Mouse (Mus musculus): Measurements from ENCODE around the gene Plcg1.

Plcg1 gene

DNA sequence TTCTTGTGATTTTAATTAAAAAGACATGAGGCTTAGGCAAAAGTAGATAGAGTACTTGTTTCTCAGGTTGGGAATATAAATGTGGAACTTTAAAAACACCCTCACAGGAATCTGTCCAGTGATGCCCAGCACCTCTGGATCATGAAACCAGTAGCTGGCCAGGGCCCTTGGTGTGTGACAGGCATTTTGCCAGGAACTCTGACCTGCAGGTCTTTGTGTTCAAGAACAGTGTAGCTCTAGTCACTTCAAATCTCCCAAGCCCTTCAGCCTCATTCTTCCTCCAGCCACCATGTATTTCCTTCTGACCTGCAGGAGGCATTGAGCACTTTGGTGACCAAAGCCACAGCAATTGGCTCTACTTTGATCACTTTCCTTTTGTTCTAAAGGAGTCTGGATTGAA is 39.3 kb downstream of the Plcg1 start:
- DNase-seq (ENCODE audit: low spot score), result no peak

DNA sequence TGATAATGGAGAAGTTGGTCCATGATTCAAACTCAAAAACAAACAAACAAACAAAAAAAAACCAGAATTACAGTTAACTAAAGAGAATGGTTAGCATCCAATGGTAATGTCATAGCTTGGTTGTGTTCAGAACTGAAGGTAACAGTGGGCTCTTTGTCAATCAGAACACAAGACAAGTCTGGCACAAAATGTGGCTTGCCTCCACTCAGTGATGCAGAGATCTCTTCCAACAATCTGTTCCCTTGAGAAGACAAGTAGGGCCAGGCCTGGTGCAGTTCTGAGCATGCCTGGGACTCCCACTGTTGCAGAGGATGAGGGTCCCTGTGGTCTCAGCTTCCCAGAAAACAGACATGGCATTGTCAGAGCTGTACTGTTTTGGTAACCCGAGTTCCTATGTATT is 39.8 kb downstream of the Plcg1 start:
- DNase-seq (ENCODE audit: low spot score), result no peak

DNA sequence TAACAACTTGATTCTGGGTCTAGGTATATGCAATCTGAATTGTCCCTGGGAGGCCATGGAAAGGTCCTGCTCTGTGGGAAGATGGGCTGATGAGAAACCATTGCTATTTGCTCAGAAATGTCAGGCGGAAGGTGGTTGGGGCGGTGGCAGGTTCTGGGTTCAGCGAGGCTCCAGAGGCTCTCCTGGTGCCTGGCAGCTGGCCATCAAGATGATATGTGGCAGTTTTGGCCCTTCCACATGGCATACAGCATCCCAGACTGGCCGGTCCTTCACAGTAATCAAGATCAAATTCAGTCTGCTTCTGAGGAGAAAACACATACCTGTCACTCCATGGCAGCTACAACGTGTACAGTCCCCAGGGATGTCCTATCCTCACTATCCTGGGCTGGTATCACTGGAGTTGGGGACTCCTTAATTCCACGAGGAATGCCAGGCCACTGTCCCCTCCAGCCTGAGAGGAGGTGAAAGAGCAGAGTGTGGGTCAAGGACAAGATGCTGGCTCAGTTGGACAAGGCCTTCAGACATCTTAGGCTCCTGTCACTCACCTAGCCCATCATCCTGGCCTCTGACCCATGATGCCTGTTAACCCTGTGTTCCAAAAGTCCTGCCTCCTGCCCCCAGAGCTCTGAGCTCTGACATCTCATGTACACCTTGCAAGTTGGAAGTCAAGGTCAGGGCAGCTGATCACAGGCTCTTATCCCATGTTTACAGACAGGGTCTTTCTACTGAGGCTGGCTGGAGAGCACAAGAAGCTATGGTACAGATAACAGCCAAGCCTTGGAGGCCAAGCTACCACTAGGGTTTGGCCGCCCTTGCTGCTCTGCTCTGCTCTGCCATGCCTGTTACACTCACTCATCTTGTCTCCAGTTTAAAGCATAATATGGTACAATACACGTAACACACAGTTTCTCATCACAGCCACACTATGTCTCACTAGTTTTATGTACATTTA is 40.5 kb downstream of the Plcg1 start:
- no peak for DNase-seq (ENCODE audit: low spot score)

DNA sequence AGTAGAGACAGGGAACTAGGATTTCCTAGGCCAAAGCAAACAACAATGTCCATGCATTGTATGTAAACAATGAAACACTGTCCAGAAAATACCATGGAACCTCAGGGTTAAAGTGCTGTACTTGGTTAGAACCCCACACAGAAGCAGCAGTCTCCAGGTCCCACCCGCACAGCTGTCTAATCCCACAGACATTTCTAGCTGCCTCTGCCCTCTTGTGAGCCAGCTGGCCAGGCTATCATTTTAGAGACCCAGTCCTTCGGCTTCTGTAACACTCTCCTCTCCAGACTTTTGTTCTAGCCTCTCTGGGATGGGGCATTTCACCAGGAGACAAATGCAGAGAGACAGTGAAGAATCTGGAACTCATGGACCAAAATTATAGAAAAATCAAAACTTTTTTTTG is 46.9 kb downstream of the Plcg1 start:
- DNase-seq (ENCODE audit: low spot score), result no peak

DNA sequence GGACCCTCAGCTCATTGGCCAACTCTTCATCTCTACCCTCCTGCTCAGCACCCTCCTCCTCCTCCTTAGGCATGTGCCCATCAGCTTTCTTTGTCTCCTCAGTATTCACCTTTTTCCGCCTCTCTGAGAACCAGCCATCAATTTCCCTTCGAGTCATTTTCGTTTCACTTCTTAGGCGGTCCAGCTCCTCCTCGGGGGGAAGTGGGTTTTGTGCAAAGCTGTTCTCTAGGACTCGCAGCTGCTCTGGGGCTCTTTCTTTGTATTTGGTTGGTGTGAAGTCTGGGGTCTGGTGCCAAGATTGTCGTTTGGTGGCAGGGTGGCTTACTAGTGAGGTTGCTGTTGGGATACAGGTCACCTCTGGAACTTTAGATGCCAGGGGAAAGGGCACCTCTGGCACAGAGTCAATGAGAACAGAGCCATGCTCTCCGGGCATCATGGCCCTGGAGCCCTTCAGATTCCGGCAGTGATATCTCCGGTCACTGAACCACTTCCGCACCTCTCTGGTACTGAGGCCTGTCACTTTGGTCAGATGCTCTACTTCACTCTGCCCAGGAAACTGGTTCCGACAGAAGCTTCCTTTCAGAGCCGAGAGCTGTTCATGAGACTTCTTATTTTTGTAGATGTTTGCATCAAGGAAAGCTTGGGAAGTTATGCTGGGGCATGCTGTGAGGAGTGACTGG is 49.2 kb downstream of the Plcg1 start:
- no peak for DNase-seq (ENCODE audit: low spot score)

DNA sequence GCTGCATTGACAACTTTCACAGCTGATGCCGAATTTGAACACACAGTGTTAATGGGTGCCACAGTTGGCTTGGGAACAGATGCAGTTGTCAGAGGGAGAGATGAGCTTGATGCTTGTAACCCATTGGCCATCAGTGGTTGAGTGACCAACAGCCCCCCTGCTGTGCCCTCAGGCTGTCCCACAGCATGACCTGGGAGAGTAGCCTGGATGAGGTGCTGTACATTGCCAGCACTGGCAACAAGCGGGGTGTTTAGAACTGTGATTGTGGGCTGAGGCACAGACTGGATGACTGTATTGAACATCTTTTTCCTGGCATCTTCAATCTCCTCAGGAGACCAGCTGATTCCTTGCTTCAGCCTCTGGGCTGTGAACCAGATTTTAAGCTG is 49.7 kb downstream of the Plcg1 start:
- DNase-seq (ENCODE audit: low spot score), result no peak

DNA sequence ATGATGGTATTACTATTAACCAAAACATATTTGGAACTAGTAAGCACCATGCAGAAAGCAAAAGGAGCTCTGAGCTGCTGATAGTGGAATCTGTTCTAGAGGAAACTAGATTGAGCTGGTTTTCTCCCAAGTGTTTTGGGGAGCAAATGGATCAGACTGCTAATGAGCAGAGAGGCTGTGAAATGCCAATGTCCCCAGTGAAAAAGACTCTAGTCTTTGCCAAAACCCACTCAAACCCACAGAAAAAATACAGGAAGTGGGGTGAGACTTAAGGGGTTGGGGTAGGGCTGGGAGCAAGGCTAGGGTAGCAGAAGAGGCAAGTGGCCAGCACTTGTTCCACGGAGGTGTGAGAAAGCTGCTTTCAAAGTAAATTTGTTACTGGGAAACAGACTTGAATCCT is 55.2 kb downstream of the Plcg1 start:
- no peak for DNase-seq (ENCODE audit: low spot score)

DNA sequence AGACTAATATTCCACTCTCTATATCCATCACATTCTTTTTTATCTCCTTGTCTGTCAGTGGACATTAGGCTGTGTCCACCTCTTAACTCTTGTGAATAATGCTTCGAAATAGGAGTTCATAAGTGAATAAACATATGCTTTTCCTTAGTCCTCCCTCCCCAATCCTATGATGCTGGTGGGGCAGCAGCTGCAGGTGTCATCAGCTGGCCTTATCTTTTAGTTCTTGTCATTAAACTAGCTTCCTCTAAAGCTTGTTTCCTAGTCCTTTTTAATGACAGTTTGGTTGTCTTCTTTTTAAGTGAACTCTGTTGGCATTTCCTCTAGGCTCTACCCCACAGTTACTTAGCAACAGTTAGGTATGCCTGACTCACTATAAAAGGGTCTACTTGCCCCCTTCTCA is 57.9 kb downstream of the Plcg1 start:
- no peak for DNase-seq (ENCODE audit: low spot score)

DNA sequence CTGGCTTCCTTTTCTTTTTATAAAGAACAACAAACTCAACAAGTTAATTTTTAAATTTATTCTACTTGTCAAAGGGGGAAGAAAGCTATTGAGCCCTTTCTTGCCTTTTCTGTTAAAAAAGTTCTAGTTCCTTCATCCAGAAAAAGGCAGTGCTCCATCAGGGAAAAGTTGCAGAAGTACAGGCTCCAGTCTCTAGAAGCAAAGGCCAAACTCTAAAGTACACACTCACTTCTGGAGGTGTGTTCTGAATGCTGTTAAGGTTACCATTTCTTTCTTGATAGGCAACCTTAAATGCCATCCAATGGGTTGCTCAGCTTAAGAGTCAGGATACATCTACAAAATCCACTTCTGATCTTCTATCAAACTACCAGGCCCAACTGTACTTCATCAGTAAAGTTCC is 58.6 kb downstream of the Plcg1 start:
- no peak for DNase-seq (ENCODE audit: low spot score)

DNA sequence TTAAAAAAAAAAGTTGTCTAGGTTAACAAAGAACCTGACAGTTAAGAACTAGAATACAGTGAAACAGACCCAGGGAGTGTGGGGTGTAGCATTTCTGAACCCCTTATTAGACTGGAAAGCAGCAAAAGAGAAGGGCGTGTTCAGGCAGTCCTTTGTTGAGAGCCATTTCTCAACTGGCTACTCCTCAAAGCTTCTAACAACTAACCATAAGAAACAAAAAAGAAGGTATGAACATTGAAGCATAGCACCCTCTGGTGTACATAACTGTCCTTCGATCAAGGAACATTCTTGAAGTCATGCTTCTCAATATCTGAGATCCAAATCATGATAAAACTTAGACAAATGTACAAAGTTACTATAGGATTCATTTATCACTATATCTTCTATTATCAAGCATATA is 62.0 kb downstream of the Plcg1 start:
- DNase-seq (ENCODE audit: low spot score), result no peak

DNA sequence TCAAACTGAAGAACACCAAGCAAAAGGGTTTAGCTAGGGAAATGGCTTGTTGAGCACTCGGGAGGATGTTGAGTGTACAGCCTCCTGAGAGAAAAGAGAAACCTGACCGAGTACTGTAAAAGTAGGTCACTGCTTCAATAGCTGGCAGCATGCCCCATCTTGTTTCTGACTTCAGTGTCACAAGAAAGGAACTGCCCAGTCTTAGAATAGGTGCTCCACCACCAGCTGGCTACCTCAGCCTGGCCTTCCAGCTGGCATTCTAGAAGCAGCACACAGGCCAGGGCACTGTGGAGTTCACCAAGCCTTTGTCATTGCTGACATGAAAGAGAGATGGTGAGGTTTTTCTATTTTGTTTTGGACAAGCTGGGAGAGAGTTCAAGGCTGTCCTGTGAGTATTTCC is 65.9 kb downstream of the Plcg1 start:
- DNase-seq (ENCODE audit: low spot score), result no peak

DNA sequence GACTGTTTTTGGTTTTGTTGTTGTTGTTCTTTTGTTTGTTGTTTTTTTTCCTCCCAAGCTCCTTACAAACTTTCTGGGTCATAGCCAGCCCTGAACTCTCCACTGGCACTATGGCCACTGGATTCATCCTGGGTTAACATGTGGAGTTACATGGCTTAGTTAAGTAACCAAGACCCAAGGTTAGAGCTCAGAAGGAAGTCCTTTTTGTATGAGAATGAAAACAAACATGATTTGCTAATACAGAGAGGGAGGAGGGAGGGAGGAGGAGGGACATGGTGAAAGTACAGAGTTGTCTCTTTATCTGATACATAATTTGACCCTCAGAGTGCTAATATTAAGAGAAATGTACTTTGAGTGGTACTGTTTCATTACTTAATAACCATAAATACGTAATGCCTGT is 67.1 kb downstream of the Plcg1 start:
- no peak for DNase-seq (ENCODE audit: low spot score)

DNA sequence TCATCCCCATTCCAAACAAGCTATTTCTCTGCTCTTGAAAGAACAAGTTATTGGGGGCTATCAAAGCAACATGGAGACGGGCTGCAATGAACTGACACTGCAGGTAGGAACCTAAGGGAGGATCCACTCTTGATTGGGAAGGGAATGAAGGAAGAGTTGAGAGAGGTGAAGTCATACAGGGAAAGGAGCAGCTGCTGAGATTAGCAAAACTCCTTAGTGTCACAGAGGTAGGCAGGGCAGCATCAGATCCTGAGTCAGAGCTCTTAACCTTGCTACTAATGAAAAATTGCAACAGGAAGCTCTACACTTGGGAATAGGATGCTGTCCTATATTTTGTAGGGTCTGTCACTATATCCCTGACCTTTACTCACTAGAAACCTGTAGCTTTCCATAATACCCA is 69.9 kb downstream of the Plcg1 start:
- no peak for DNase-seq (ENCODE audit: low spot score)

DNA sequence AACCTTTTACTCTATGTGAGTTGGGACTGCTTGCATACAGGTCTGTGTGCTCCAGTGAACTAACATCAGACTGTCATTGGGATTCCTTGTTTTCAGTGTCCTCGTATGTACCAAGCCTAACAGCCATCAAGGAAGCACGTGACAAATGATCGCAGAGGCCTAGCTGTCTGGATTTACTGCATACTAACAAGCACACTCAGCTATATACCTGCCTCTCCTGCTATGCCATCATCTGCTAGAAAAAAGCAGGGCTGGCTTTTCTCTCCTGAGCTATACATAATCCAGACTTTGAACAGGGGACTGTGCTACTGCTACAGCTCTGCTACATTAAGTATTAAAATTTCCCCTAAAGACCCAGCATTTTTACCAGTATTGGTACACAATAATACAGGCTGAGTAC is 71.2 kb downstream of the Plcg1 start:
- no peak for DNase-seq (ENCODE audit: low spot score)

DNA sequence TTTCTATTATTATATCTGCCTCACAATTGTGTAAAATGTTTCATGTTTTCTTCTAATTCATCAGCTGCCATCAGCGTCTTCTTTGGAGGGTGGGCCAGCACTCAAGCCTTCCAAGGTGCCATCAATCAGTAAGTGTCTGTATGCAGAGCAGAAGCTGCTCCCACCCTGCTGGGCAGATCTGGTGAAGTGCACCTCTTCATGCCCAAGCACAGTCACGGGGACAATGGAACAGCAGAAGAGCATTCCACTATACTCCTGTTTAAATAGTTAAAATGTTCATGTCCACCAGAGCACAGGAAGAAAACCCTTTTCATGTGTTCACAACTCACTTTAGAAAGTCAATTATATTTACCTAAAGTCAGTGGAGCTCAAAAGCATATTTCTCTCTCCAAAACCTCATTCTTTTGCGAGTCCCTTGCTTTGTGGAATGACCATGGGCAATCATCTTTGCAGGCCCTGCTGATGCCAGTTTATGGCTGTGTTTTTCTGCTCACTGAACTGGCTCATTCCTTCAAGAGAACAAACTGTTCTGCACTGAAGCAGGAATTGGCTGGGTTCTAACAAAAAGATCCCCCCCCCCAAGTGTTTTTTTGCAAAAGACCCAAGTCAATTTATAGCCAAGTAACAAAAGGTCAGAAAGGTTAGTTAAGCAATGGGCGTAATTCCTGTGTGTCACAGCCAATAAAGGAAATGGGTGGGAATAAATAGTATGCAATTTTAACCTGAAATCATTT is 73.9 kb downstream of the Plcg1 start:
- no peak for DNase-seq (ENCODE audit: low spot score)

DNA sequence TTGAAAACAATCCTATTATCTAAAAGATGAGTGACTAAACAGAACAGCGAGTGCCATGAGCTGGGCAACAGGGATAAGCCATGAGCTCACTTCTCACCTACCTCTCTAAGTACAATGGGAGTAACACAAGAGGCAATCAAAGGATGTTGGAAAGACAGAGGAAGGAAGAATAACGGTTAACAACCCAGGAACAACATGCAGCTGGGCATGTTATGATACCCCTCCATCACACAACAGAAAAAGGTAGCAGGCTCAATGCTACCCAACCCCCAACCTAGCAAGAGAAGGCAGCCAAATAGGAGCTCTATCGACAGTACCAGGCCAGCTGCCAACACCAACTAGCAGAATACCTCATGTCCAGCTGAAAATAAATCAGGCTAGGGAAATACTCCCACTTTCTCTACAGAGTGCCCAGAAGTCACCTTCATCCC is 75.0 kb downstream of the Plcg1 start:
- no peak for DNase-seq (ENCODE audit: low spot score)

DNA sequence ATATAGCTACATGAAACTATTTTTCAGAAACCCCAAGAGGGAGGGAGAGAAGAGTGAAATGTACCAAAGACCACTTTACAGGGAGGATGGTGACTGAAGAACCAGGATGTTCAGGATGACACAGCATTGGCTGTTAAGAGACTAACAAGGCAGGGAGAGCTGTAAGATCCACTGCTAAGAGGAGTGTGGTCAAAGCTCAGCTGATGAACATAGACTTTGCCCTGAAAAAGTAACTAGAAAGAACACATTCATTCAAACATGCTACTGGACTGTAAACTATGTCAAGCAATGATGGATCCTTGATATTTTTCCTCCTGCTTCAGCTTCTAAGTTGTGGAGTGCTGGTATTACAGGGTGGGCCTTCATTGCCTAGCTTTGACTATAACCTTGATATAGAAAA is 79.3 kb downstream of the Plcg1 start:
- DNase-seq (ENCODE audit: low spot score), result no peak

DNA sequence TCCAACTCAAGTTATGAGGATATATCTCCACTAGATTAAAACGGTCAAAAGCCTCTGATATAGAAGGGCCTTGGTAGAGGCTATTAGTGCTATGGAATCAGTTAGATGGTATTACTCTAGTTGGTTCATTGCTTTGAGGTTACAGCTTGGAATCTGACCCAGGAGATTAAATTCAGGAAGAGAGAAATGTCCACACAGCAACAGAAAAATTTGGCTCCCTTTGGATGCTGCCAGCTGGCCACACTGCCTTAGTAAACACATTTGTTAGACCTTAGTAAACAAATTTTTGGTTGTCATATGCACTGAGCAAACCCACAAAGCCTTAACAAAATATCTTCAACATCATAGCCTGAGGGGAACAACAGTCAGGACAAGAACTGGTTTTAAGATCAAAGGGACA is 79.7 kb downstream of the Plcg1 start:
- no peak for DNase-seq (ENCODE audit: low spot score)

Measured in layer of hippocampus, adult 9-10 months (tissue).